Mouse (Mus musculus) neutrophil, adult 65 days (primary cell): ENCODE data around the gene 2510009E07Rik. TPM values are rescaled to one million over a fixed set of nuclear protein-coding genes. Genes with fewer than 3 reads are reported as not detected.

Experiments
- total RNA-seq: library from RNA; stranded (reverse); gene quantifications from 2 replicates; pipeline ENCODE4 v1.2.4, GENCODE M21; 2023

2510009E07Rik gene
- total RNA-seq, result 2.1 and 2.9 TPM in 2 replicates

GRCm38 (mm10) chr16:21694463-21695241 lies at the start of gene 2510009E07Rik:
Gene 2510009E07Rik, minus strand, starts transcription at chr16:21694665.

Other genes with a start within 250 kb of the 2510009E07Rik start
- gene Ehhadh, start 93.1 kb upstream of the 2510009E07Rik start, total RNA-seq, result 0.16 and 0.25 TPM in 2 replicates
- not detected in 2 replicates for gene Map3k13, start 99.7 kb upstream of the 2510009E07Rik start, total RNA-seq